Mouse (Mus musculus): Measurements from ENCODE around the gene Il4i1.
A peak's percentile ranks its signal among the peaks of the same experiment; 100 is the strongest.

Il4i1 gene

DNA sequence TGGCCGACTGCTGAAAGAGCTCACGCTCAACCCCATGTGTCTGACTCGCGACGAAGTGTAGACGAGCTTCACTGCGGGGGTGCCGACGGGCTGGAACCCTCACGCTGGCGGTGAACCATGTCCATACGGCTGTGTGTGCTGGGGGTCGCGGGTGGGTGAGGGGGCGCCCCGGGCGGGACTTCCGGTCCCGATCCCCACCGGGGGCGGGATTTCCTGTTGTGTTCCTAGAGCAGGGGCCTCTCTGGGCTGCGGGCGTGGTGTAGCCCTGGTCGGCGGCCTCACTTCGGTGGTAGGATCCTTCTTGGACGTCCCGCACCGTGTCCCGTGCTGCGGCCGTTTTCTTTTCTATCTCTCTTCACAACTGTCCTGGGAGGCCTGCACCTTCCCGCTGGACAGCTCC is 34.0 kb downstream of the Il4i1 start:
- DNase-seq, result peak; percentile 89

DNA sequence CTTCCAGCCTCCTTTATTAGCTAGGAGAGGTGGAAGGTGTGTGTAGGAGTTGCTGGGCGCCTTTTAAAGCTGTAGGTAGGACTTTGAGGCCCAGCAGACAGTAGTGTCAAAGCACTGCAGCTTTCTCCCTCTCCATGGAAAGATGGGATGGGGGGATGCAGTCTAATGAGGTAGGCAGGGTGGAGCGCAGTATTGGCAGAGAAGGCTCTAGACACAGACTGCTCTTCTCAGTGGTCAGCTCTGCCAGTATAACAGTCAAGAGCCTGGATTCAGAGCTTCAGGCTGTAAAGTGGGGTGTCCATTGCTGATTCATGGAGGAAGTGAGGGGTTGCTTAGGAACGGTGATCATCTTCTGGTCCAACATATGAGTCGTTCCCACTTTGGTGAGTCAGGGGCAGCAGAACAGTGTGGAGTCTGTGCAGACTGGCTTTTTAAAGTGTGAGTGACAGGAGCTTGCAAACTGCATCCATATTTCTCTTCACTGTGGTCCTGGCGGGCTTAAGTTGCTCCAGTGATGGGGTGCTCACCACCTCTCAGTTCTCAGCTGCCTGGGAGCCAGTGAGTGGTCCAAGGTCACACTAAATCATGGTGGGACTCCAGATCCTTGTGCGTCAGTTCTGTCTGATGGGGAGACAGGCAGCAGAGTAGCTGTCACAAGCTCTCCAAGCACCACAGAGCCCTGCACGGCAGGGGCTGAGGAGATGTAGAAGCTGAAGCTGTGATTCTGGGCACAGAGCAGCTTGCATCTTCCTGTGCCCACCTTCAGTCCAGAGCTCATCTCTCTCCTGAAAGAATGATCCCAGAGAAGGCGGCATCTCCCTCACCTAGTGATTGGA is 34.8 kb downstream of the Il4i1 start:
- no peak for DNase-seq

DNA sequence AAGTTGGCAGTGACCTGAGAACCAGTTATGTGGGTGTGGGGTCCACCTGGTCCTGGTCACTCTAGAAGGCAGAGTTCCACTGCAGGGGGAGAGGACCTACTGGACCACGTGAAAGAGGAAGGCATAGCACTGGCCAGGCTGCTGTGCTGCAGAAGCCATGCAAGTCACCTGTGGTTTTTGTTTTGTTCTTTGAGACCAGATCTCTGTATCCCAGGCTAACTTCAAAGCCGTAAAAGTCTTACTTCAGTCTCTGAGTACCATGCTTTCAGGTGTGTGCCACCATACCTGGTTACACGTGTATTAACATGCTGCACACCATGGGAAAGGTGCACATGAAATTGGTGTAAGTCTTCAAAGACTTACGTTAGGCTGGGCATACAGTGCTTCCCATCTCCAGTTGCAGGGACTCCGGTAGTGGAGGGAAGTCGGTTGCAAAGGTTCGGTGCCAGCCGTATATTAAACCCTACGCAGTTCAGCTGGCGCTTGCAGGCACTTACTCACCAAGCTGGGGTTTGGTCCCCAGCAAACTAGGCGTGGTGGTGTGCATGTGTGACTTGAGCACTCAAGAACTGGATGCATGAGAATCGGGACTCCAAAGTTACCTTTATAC is 35.5 kb downstream of the Il4i1 start:
- no peak for DNase-seq

DNA sequence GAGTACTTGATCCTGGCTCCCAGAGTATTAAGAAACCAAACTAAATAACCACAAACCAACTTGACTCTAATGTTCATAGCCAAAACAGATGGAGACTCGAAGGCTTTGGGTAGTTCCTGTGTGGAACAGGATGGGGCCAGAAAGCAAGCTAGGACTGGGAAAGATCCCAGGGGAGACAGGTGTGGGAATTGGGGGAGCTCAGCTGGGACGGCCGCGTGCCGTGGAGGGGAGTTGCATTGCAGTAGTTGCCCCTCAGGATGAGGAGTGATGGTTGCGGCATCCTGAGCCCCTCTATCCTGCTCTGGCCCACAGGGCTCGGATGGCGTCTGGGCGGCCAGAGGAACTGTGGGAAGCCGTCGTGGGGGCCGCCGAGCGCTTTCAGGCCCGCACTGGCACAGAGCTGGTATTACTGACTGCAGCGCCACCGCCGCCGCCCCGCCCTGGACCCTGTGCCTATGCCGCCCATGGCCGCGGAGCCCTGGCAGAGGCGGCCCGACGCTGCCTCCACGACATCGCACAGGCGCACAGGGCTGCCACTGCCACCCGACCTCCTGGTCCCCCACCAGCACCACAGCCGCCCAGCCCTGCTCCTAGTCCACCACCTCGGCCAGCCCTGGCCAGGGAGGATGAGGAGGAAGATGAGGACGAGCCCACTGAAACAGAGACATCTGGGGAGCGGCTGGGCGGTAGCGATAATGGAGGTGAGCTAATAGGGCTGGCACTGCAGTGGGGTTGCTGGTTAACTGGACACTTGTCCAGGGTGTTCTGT is 36.3 kb downstream of the Il4i1 start:
- no peak for DNase-seq

DNA sequence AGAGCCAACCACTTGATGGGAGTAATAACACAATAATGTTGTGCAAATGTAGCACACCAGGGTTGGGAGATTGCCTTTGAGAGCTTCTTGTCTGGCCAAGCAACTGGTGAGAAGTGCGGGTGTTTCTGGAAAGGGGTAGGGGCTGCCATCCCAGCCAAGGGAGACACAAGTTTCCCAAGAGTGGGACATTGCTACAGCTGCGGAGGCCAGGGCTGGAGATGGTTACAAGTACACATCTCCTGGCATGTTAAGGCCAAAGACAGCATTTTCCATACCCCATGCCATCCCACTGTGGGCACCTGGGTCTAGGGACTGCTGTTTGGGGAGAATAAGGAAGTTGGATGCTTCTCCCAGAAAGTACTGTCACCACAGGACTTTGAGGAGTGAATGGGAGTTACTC is 36.9 kb downstream of the Il4i1 start:
- DNase-seq, result no peak

DNA sequence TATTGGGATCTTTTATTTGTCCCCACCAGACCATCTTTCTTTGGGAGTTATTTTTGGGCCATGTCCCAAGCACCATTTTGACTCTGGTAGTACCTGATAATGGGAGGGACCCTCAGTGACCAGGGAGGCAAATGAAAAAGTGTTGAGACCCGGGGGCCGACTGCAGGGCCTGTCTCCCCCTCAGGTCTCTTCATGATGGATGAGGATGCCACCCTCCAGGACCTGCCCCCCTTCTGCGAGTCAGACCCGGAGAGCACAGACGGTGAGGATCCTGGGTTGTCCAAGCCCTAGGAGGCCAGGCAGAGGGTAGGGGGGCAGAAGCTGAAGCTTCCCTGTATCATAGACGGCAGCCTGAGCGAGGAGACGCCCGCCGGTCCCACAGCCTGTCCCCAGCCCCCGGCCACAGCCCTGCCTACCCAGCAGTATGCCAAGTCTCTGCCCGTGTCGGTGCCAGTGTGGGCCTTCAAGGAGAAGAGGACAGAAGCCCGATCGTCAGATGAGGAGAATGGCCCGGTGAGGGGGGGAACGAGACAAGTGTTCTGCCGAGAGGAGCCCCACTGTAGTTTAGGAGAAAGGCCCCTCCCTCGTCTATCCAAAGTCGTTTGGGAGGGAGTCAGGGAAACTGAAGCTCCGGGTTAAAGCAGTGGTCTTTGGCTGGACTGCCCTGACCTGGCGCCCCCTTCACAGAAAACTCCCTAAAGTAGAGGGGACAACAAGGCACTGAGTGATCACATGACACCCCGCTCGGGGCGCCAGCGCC is 37.6 kb downstream of the Il4i1 start:
- no peak for DNase-seq

DNA sequence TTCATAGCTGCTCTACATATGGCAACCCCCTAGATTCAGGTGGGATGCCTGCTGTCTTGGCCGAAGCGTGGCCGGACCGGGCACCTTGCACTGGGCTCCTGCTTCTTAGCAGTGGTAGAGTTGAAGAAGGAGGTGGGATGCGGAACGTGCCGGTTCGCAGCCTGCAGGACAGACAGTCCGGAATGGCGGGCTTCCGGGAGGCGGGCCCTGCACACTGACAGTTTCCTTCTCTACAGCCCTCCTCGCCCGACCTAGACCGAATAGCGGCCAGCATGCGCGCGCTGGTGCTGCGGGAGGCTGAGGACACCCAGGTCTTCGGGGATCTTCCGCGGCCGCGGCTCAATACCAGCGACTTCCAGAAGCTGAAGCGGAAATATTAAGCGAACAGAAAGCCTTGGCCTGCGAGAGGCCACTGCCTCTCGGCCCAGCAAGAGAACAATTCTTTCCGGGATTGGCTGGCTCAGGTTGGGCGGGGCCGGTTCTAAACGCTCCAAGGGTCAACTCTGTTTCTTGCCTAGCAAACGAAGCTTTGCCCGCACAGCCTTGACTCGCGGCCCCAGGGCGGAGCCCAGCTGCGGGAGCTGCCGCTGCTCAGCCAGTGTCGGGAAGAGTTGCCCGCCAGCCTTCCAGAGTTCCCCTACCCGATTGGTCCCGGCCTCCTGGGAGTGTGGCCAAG is 38.3 kb downstream of the Il4i1 start:
- peak; percentile 95 for DNase-seq

DNA sequence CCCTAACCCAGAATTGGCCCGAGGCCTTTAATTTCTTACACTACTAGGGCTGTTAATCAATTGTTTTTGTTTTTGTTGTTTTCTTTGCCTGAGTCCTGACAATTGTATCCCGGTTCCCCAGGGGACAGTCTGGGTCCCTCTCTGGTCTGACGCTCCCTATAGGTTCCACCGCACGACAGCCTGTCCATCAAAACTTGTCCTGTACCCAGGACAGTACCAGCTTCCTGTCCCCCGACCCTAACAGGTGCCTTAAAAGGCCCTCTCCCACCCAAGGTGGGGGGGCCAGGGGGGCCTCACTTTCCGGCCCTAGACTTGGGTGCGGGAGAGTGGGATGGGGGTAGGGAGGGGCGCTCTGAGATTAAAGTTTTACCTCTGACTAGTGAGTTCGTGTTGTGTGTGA is 38.8 kb downstream of the Il4i1 start:
- DNase-seq, result no peak

DNA sequence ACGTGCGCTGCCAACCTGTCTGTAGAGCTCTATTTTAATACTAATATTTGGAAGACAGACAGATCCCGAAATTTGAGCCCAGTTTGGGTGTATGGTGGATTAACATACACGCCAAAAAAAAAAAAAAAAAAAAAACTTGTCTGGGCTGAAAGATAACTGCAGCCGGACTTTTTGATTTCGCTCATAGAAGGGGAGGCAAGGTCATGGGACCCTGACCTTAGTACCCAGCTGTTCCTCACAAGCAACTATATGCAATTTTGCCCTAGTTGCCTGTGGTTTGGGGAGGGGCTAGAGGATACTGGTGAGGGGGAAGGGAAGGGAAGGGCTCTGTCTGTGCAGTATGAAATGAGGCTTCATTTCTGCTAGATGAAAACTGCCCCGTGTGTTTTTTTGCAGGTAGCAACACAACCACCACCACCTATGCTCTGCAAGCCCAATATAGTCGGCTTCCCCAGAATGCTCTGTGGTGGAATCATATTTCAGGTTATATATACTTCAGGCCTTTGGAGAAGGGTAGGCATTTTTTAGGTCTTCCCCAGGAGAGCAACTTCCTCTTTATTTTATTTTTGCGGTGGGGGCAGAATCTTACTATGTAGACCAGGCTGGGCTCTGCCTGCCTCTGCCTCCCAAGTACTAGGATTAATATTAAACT is 40.2 kb downstream of the Il4i1 start:
- no peak for DNase-seq

DNA sequence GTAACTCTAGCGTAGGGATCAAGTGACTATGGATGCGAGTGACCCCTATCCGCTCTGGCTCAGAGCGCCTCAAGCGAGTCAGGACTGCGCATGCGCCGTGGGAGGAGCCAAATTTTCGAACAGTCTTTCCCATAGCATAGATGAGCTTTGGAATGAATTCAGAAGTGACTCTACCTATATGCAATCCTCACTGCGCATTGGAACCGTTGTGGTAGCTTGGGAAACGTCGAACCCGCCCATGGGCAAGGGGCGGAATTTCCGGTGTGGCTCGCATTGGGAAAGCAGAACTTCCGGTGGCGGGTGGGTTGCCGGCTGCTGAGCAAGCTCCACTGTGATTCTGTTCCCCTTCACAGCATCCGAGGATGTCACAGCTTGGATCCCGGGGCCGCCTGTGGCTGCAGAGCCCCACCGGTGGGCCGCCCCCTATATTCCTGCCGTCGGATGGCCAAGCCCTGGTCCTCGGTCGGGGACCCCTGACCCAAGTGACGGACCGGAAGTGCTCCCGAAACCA is 40.9 kb downstream of the Il4i1 start, which contains the start of gene Pnkp:
Pnkp (plus strand) TSS at position 98 of the 511 bp plus-strand sequence.
- peak; percentile 88 for DNase-seq

DNA sequence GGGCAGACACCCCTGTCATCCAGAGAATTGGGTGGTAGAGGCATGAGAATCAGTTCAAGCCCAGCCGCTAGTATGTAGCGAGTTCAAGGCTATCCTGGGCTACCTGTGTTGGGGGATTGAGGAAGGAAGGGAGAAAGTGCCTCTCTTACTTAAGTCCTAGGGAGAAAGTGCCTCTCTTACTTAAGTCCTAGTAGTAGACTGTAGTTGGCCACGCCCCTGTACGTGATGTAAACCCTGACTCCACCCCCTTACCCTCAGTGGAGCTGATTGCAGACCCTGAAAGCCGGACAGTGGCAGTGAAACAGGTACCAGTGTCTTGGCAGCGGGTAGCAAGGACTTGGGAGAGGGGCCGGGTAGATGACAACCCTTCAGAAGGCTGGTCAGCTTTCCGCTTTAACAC is 41.7 kb downstream of the Il4i1 start:
- DNase-seq, result no peak

DNA sequence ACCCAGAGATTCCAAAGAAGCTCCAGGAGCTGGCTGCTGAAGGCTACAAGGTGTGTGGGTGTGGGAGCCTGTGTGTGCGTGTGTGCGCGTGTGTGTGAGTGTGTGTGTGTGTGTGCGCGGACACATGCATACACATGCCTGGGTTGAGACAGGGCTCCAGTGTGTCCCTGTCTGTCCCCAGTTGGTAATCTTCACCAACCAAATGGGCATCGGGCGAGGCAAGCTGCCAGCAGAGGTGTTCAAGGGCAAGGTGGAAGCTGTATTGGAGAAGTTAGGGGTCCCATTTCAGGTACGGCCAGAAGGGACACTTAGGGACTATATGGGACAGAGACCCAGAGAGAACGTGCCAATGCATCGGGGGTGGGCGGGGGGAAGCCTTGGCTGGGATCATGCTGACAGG is 43.7 kb downstream of the Il4i1 start:
- DNase-seq, result no peak

DNA sequence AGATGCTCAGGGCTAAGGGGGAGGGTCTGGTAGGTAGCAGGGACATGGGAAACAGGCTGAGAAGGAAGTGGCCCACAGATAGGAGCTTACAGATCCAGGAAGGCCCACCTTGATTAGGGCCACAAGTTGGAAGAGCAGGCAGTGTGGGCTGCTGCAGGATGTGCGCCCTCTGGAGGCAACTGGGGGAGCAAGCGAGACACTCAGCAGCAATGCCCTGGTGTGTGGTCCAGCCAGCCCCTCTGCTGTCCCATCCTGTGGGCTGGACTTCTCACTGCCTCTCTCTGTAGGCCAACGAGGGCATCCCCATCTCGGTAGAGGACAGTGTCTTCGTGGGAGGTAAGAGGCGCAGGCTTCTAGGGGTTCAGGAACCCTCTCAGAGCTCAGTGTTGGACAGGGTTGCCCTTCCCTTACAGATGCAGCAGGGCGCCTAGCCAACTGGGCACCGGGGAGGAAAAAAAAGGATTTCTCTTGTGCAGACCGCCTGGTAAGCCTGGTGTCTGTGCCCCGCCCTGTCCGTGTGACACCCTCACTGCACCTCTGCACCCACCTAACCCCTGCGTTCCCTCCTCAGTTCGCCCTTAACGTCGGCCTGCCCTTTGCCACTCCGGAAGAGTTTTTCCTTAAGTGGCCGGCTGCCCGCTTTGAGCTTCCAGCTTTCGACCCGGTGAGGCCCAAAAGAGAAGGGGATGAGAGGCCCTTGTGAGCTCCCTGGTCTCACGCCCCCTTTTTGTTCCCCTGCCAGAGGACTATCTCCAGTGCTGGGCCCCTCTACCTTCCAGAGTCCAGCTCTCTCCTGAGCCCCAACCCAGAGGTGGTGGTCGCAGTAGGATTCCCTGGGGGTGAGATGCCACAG is 44.6 kb downstream of the Il4i1 start:
- DNase-seq, result peak; percentile 75

DNA sequence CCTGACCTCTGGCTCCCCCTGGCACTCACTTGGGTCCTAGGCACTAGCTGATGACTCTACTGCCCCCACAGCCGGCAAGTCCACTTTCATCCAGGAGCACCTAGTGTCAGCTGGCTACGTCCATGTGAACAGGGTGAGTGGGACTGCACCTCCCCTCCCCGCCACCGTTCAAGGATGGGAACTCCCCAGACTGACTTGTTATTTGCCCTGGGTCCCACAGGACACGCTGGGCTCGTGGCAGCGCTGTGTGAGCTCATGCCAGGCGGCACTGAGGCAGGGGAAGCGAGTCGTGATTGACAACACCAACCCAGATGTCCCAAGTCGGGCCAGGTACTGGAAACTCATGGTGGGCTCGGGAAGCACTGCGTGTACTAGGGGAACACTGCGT is 45.2 kb downstream of the Il4i1 start:
- DNase-seq, result no peak

DNA sequence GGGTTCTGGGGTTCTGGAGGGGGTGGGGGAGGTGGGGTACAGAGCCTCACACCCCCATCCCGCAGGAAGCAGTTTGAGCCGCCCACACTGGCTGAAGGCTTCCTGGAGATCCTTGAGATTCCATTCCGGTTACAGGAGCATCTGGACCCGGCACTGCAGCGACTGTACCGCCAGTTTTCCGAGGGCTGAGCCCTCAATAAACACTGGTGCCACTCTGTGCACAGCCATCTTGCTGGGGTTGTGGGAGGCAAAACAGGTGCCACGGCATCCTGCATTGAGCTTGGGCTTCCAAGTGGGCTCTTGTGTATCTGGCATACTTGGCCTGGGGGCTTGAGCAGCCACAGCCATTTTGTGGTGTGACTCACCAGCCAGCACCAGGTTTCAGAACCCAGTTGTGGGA is 46.2 kb downstream of the Il4i1 start:
- no peak for DNase-seq

DNA sequence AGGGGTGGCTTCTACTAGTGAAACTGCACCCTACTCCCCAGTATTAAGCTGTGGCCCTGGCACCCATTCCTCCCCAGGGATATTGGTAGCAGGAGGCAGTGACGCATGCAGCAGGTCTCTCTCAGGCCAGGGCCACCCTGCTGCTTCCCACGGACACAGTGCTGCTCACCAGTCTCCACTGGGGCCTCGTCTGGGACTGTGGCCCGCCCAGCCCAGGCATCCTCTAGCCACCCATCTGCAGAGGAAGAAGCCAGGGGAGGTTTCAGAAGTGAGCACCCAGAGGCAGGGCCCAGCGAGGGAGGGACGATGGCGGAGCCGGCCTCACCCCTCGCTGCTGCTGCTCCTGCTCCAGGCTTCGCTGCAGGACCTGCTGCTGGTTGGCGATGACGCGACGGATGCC is 47.0 kb downstream of the Il4i1 start:
- no peak for DNase-seq

DNA sequence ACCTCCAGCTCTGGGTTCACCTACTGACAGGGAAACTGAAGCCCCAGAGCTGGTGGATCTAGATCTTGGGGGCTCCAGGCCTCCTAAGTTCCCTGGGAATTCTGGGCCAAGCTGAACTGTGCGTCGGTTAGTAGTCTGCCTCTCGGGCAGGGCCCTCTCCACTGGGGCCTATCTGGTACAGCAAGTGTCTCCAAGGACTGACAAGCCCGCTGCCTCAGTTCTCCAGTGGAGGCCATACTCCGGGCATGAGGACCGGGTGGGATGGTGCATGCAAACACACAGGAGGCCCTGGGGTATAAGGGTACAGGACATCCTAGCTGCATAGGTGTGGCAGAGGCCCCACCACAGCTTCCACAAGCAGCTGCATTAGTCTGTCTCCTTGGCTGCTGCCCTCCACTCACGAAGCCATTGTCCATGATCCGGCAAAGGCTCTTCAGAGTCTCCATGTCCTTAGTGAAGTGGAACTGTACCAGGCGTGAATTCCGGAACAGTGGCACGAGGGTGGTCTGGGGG is 47.9 kb downstream of the Il4i1 start:
- DNase-seq, result no peak

DNA sequence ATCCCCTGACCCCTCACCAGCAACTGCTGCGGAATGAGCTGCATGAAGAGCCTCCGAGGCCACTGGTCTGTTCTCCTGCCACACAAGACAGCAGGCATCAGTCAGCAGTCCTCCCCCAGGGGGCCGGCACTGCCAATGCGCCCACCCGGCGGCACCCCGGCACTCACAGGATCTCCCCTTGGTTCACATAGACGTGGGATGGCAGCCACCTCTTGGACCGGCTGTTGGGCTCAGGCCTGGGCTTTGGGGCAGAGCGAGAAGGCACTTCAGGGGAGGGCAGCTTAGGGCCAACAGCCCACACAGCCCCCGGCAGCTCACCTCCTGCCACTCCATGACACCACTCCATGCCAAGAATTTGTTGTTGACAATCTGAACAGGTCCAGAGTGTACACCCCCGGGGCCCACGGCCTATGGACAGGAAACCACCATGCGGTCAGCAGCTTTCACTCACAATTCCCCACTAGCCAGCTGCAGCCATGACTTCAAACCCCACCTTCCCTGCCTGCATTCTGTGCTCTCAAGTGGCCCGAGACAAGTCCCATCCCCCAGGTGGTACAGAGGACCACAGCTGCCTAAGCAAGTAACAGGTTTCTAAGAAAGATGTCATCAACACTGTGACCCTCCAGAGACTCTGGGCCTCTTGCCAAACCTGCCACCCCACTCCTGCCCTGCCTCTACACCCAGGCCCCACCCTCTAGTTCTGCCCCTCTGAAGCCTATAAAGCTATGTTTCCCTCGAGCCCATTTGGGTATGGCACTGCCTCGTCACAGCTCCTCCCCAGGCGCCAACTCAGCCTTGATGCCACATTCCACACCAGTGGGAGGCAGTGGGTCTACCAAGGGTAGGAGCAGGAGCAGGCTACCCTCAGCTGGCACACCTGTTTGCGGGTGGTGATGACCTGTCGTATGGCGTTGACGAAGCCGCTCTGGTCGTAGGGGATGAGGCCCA is 48.7 kb downstream of the Il4i1 start:
- DNase-seq, result no peak
